In the genomic region with DNA sequence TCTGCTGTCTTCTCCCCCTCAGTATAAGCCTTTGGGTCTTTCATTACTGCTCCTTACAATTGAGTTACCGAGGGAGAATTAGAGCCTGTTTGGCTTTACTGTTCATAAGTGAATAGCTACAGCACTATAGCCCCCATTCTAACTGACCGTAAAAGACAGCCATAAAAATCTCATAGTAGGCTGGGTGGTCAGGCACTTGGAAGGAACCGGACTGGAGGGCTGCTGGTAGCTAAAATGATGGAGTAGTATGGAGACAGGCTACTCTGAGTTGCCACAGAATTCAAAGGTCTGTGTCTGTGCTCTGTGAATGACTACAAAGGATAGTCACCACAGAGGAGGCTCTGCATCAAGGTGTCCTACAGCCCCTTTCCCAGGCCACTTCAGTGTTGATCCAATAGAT, we compare ENCODE assay signal across 19 mouse cellular contexts. TPM values are rescaled to one million over a fixed set of nuclear protein-coding genes. Genes with fewer than 3 reads are reported as not detected.
"Had no signal": no experiment of that assay in that cellular context is flagged by ENCODE, and none has a peak within 500 bp of the region (broad histone marks: within the 10 kb centered on the region; RNA-seq: fewer than 3 reads in every experiment).

No protein-coding gene starts in this region.

- H3K4me2 ChIP-seq: neural tube, embryonic 13.5 days; neural tube, embryonic 15.5 days; stomach, embryonic 15.5 days had no signal

- H3K9me3 ChIP-seq: neural tube, embryonic 13.5 days; neural tube, embryonic 15.5 days; stomach, embryonic 15.5 days had no signal

- H3K9ac ChIP-seq: neural tube, embryonic 13.5 days; neural tube, embryonic 15.5 days; stomach, embryonic 15.5 days had no signal

- H3K36me3 ChIP-seq: neural tube, embryonic 13.5 days; neural tube, embryonic 15.5 days; stomach, embryonic 15.5 days had no signal

- H3K27ac ChIP-seq: neural tube, embryonic 13.5 days; neural tube, embryonic 15.5 days; stomach, embryonic 15.5 days; stomach, postnatal 0 days had no signal

- H3K27me3 ChIP-seq: neural tube, embryonic 13.5 days; neural tube, embryonic 15.5 days; stomach, embryonic 15.5 days had no signal

- H3K4me3 ChIP-seq: neural tube, embryonic 13.5 days; neural tube, embryonic 15.5 days; stomach, embryonic 15.5 days had no signal

- H3K4me1 ChIP-seq: neural tube, embryonic 13.5 days; neural tube, embryonic 15.5 days; stomach, embryonic 15.5 days had no signal

- DNase-seq: retina, postnatal 1 day; right cerebral cortex, adult 18-20 months; right cerebral cortex, postnatal 14 days; right cerebral cortex, postnatal 25 days; right cerebral cortex, postnatal 4 days; spleen, adult 18-20 months; thymus, adult 18-20 months; thymus, adult 2 months; thymus, postnatal 14 days; thymus, postnatal 25 days; thymus, postnatal 36 days; thymus, postnatal 4 days had no signal

RNA-seq across cellular contexts. Expression of a gene that starts 18.8 kb away (rescaled TPM):
- total RNA-seq: neutrophil, adult 5-6 weeks had no signal
- polyA plus RNA-seq: neural tube, embryonic 14.5 days; urinary bladder, adult 2 months had no signal
